Mouse (Mus musculus) ovary, postnatal 14 days (tissue): ENCODE data around the gene 3110018I06Rik.

ENCODE experiments used
- DNase-seq: peaks from one replicate; pipeline ENCODE4 v3.0.0; 2022; ENCODE audit warnings: low spot score

The 3110018I06Rik gene

DNA sequence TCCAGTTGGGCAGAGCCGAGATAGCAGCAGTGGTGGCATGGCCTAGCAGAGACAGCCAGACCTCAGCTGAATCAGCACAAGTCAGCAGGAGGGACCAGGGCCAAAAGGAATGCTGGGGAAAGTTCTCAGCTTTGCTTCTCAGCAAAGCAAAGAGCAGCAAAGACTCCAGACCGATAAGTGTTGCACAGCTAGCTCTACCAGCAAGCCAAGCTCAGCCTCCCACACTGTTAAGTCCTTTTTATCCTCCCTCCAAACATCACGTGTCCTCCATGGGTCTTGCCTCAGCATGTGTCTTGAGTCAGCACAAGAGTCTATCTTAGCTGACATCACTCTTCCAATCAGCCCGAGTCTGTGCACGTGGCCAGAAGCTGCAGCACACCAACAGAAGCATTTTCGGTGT, at the start of gene 3110018I06Rik:
TSS of gene 3110018I06Rik (plus strand) at position 262 of the 400 bp plus-strand sequence.
- no peak for DNase-seq

DNA sequence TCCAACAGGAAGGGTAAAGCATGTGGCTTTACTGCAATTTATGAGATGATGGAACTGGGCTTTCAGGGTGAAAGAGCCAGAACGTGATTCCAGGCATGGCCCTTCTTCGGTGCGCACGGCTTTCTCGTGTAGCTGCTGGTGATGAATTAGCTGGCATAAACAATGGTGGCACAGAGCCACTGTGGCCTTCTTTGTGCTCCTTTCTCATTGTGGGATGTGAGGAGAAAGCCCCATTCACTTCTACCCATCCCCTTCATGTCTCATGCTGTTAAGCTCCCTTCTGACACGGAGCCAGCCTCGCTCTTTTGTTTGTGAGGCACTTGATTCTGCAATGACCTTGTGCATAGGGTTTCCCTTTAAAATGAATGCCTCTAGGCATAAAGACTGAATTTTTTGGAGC, 43.8 kb upstream of the 3110018I06Rik start:
- DNase-seq = no peak

DNA sequence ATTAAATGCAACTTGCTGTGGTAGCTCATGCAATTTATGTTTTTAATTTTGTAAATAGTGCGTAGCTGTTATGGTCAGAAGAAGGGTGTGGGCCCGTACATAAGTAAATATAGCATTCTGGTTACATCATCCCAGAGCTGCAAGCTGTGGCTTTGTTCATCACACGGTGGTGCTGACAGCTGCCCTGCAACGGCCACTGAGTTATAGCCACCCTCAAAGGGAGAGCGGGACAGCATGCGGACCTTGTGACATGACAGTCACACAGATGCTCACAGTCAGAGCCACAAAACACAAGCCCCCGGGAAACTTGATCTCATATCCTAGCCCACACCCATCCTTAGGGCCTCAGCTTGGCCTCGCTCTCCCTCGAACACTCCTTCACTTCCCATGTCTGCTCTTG, 30.6 kb upstream of the 3110018I06Rik start:
- no peak for DNase-seq

DNA sequence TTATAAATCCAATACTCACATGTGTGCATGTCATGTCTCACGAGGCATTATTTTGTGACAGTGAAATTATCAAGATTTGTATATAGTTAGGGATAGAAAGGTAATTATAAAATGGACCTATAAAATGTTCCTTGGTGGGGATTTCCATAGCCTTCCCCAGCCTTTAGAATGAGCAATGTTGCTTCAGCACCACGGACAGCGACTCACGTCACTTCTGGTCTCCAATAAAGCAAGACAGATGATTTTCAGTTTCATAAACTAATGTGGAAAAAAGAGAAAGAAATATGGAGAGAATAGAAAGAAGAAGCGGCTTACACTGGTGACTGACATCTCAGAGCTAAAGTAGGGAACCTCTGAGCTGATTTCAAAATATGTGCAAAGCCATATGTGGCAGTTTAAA, 23.7 kb upstream of the 3110018I06Rik start:
- DNase-seq = peak; percentile 59

DNA sequence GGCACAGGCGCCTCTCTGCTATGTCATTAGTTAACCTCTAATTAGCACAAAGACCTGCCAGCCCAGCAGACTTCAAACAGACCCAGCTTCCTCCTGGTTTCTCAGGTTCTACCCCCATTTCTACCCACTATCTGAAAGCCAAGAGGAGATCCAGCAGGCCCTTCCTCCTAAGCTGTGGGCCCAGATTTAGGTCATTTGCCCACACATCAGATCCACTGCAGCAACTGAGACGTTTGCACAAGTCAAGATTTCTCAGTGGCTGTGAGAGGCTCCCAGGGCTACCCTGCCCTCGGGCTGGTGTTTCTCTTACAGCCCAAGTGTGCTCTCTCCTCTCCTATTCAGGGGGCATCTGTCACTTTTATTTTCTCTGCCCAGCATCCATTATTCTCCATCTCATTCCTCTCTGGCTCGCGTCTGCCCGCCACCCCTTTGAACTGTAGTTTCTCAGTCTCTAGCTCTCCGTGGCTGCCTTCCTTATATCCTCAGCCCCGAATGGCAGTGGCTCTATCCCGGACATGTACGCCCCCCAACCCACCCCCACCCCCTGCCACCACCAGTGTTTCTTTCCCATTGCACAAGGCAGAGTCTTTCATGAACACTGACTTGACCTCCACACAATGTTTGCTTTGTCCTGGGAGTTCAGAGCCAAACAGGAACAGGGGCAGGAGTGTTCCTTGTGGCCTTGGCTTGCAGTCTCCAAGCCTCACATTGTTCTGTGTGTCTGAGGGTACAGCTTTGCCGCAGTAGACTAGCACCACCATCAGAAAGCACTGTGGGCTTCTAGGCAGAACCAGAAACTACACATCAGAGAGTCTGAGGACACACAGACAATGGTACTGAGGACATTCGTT, 11.8 kb upstream of the 3110018I06Rik start:
- DNase-seq = no peak

DNA sequence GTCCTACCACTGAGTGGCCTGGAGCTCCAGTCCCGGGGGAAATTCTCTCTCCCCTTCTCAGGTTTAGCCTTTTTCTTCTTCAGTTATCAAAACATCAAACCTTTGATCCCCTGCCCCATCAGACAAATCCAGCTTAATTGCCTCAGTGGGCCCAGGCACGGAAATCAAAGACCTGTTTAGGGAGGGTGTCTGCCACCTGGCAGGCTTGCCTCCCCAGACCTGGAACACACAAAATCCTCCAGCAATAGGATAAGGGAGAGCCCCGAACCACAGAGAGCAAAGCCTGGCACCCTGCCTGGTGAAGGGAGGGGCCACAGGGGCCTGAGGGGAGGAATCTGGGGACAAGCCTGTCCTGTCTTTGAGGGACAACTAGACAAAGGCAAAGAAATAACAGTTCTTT, 9.1 kb upstream of the 3110018I06Rik start:
- no peak for DNase-seq

DNA sequence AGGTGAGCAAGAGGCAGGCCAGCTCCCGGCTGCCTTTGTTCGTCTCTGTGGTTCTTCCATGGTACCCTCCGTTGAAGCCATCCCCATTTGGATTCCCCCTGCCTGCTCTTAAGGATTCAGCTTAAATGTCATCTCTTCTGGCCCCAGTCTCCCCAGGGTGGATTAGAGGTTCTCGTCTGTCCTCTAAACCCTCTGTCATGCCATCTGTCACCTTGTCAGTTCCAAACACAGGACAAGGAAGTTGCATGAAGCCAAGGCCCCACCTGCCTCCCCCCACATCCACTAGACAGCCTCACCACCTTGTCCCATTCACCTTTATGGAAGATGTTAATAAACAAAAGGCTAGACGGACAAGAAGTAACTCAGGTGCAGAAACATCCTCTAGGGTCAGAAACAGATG, 5.4 kb upstream of the 3110018I06Rik start:
- no peak for DNase-seq

DNA sequence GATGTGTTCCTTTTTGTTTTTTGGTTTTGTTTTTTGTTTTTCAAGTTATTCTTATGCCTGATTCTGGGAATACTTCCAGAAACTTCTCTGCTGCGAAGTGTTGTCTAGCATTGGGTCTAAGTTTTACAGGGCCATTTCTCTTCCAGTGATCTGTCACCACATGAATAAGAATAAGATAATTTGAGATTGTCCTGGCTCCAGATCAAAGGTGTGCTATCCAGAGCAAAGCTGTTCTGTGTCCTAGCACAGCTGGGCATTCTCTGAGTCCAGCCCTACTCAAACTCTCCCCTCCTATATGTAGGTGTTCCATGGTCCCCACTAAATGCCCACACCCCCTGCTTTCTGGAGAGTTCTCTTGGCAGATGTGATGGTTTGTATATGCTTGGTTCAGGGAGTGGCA, 2.9 kb downstream of the 3110018I06Rik start:
- no peak for DNase-seq

DNA sequence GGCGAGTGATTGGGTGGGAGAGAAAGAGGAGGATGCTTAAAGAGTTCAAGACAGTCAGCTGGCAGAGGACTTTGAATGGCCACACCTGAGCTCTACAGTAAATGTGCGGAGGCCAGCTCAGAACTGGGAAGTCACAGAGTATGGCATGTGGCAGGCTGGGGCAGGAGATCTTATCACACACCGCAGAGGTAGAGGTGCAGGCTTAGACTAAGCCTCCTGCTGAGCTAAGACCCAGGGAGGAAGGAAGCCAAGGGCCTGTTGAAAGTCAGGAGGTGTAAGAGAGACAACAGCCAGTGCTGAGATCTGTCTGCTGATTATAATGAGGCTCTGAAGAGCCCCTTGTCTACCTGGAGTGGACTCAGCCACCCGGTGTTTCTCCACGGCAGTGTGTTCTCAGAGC, 8.5 kb downstream of the 3110018I06Rik start:
- no peak for DNase-seq

DNA sequence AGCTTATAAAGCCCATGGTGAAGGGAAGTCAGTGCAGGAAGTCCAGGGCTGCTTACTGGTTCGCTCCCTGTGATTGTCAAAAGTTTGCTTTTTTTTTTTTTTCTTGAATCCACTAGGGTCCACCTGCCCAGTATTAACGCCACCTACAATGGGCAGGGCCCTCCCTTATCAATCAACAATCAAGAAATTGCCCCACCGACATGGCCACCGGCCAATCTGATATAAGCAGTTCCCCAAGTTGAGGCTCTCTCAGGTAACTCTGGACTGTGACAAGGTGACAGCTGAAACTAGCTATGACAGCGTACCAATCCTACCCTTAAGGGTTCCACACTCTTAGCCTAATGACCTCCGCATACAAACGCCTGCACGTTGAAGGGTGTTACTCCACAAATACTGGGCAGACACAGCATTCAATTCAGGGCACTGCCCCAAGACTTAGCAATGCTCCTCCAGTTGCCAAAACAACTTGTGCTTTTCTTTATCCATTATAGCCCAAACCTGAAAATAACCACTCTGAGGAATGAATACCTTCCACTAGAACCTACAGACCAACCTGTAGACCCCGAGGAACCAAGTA, 21.3 kb downstream of the 3110018I06Rik start:
- no peak for DNase-seq

DNA sequence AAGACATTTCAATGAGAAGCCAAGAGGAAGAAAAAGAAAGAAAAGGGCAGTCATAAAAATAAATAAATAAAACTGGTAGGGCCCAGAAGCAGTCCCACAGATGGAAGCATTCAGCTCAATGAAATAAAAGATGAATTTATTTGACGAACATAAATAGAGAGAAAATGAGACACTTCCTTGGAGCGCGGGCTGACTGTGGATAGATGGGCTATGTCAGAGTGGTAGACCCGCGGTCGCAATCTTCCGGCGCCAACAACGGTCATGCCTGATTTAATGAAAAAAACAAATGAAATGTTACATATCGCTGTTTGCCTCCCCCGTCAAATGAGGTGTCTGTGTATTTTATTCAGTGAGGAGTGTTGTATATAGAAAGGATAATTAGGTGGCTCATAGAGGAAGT, 22.7 kb downstream of the 3110018I06Rik start:
- DNase-seq = no peak

DNA sequence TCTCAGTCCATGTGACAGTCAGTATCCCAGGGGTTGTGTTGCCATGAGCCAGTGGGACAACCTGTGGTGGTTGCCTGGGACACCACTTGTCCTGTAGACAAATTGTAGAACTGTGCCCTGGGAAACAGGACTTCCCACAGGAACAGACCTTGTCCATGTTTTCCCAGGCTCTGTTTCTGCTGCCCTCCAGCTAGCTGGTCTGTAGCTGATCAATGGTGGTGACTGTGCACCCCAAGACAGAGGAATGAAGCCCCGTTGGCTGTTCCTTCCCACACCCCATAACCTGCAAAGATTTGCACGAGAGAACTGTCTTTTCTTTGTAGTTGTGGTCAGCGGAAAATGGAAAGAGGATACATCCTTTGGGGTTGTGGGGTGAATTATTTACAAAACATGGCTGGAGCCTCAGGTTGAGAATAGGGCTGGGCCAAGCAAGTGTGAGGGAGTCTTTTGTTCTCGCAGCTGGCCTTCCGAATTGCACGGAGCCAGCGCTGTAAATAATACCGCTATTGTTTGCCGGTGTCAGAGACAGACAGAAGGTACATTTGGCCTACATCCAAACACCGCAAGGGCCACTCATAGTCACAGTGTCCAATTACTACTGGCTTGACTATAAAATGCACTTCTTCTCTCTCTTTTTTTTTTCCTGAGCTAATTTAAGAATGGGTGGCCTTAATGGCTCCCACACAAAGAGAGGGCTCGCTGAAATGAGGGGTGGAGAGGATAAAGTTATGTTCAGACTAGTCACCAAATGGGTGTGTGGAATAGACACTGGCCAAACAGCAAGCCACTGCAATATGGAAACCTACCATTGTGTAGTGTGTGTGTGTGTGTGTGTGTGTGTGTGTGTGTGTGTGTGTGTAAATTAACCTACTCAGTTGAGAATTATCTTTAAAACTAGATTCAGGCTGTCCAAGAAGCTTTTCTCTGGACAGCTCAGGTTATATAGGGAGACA, 28.1 kb downstream of the 3110018I06Rik start:
- DNase-seq = no peak

DNA sequence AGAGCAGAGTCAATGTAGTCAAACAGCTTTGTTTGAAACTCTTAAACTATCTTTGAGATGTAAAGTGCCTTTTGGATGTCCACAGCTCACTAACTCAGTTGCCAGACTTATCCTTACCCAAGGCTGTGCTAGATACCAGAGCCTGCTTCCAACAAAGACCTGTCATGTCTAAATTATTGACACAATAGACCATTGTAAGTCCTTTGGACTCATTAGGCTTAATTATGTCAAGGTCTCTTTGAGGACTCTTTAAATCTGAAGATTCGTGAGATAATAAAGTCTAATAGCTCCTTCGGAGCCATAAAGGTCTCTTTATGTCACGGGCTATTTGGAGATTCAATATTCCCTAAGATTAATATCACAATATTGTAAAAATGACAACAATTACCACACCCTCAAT, 32.5 kb downstream of the 3110018I06Rik start:
- DNase-seq = no peak

DNA sequence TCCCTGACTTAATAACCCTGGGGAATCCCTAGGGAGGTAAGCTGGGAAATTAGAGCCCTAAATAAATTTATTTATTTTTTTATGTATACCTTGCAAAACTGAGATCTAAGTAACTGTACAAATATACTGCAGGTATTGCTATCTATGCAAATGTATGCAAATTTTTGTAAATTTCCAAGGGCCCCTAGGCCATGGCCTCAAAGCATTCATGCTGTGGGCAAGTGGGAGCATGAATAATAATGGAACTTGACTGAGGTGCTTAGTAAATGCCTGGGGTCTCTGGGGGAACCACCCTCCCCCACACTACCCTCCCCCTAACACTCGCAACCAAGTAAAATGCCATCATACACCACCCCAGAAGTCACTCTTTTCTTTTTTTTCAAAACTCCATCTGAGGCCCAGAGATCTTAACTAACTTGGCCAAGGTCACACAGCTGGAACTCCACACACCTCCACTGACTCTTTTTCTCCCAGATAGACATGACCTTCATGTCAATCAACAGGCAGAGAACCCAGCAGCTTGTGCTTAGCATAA, 40.0 kb downstream of the 3110018I06Rik start:
- no peak for DNase-seq

DNA sequence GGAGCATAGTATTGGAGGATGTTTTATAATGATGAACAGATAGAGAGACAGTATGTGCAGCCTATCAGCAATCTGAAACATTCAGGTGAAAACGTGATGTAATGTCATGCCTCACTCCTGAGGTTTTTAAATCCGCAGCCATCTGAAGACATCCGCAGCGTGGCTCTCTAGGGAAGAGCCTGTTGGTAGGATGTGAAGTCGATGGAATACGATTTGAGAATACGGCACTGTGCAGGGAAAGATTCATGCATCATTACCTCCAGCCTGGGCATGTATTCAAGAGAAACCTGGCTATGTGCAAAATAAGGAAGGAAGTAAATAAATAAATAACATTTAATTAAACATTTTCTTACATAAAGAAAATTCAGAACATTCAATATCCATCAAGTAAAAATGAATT, 44.4 kb downstream of the 3110018I06Rik start:
- no peak for DNase-seq
